Mouse (Mus musculus) embryonic stem cell, embryonic (primary cell): Measurements from ENCODE around the gene Cuedc2.

Source experiments
- CTCF ChIA-PET, 4 experiments: fragments of 300-600 bp in 2 of 4; fragments of 350-600 bp in 2 of 4; sonication (Branson Sonifier 250); formaldehyde crosslinking; loops; one replicate each; lab custom pipeline; 2022; ENCODE audit warnings: inconsistent platforms in 2 of 4; lab: Charles Lee
- POLR2A ChIA-PET, 4 experiments: fragments of 300-600 bp in 2 of 4; fragments of 350-600 bp in 2 of 4; sonication (Branson Sonifier 250); formaldehyde crosslinking; loops; one replicate each; lab custom pipeline; 2022; ENCODE audit warnings: antibody characterized with exemption in 4 of 4, inconsistent platforms in 1 of 4; lab: Charles Lee

The Cuedc2 gene

DNA sequence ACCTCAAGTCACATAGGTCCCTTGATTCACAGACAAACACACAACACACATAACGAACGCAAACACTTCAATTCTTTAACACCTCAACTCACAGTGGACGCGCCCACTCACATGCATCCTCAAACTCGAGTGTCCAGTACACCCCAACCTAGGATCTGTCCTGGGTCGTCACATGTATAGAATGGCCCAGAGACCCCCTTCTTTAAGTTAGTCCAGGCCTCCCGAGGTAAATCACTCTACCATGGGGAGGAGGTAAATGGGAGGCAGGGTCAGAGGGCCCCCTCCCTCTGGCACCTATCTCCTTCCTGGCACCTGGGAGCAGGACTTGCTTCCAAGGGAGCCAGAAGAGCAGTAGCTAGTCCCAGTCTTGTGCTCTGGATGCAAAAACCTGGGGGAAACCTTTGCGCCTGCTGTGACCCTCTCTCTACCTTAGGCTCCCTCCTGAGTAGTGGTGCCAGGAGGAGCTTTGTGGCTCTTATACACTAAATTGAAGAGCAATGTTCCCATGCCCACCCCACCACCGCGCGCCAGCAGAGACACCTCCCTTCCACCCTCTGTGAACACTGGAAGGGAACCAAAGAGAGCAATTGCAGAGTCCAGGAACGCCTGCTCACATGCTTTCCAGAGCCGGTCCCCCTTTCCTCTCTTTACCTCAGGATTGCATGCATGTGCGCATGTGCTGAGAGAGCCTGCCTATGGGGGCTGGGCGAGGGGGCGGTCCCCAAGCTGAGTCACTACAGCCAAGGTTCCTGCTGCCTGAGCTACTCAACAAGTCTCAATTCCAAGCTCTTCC is 19.7 kb downstream of the Cuedc2 start:
- ChIA-PET POLR2A (interaction anchor here (0.5 to 2.9 kb wide), 27 partner anchors 9 to 497 kb away, joined by 3 to 22 read pairs (median 3); partner anchors contain the start of genes Fbxl15 (in 3 of the 4), Cuedc2 (in 2 of the 4), Nfkb2 (in 2 of the 4) and Nolc1 (in 1 of the 4)), CTCF (interaction anchor here (0.6 to 2.9 kb wide), 10 partner anchors 9 to 1301 kb away, joined by 3 to 16 read pairs (median 3); partner anchors contain the start of genes Fbxl15 (in 2 of the 4), Nfkb2 (in 2 of the 4) and Sufu (in 1 of the 4))

DNA sequence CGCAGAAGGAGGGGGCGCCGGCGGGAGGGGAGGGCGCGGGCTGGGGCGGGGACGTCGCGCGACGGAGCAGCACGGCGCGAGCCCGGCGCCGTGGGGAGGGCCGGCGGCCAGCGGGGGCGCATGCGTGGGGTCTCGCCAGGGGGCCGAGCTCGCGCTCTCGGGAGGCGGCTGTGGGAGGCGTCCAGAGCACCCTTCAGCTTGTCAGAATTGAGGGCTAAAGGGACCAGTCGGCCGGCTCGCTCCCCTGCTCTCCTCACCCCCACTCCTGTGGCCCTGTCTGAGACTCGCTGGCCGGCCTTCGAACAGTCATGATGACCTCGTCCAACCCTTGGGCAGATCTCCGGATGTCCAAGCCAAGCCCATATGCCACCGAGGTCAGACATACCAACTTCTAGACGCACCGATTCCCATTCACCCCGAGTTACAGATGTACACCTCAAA is 20.5 kb downstream of the Cuedc2 start:
- CTCF ChIA-PET: interaction anchor here (0.6 to 2.9 kb wide), 7 partner anchors 9 to 1301 kb away, joined by 3 to 16 read pairs (median 3); partner anchors contain the start of genes Fbxl15 (in 1 of the 4) and Nfkb2 (in 1 of the 4)

DNA sequence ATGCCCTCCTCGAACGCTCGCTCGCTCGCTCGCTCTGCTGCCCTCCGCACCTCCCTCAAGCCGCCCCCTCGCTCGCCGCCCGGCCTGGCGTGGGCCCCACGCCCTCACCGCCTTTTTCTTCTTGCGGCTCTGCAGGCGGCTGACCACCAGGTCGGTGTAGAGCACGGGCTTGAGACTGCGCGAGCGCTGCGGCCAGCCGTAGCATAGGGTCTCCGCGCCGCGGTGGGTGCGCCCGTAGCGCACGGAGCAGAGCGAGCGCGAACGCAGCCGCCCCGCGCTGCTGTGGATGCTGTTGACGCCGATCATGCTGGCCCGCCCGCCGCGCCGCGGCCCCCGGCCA is 21.0 kb downstream of the Cuedc2 start:
- ChIA-PET CTCF (interaction anchor here (0.6 to 2.9 kb wide), 6 partner anchors 8 to 30 kb away, joined by 3 to 16 read pairs (median 4); partner anchors contain the start of gene Nfkb2 (in 2 of the 4)), POLR2A (interaction anchor here in 3 of 4 experiments (0.6 to 3.8 kb wide), 7 partner anchors 8 to 177 kb away, joined by 3 to 22 read pairs (median 5); partner anchors contain the start of genes Fbxl15 (in 2 of the 3) and Nfkb2 (in 1 of the 3))

More for the DNA sequence above, 20.5 kb downstream of the Cuedc2 start:
- POLR2A ChIA-PET: interaction anchor here in 3 of 4 experiments (0.6 to 2.9 kb wide), 12 partner anchors 8 to 496 kb away, joined by 3 to 22 read pairs (median 4); partner anchors contain the start of genes Cuedc2 (in 2 of the 3) and Fbxl15 (in 2 of the 3)

DNA sequence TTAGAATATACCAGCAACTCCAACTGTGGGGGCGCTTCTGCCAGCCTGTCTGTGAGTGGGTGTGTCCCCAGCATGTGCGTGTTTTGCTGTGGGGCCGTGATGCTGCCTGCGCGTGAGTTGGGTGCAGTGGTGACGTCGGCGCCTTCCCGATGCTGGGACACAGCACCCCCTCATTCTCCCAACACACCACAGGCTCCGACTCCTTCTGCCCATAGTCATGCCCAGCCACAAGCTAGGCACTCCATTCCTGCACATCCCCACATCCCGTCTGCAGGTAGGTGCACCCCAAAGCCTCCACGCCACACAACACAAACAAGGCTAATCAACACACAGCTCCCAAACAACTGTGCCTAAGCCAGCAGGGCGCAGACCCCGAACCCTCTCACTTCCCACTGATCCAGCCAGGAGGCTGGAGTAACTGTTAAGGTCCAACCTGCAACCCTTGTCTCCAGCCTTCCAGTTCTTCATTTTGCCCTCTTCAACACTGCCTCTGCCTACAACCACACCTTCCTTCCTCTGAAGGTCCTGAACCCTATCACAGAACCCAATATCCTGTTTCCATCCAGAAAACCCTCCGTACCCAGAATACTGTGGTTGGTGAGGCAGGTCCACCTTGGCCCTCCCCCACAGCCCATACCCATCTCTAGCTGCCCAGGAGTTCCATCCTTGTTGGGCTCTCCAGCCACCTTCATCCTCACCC is 21.5 kb downstream of the Cuedc2 start:
- CTCF ChIA-PET: interaction anchor here in 3 of 4 experiments (0.5 to 1.6 kb wide), 5 partner anchors 8 to 1054 kb away, joined by 3 to 4 read pairs (median 3); partner anchors contain the start of gene Nfkb2 (in 1 of the 3)
- POLR2A ChIA-PET: interaction anchor here in 2 of 4 experiments (1.1 to 3.8 kb wide), 6 partner anchors 11 to 44 kb away, joined by 3 to 16 read pairs (median 6); partner anchors contain the start of genes Fbxl15 (in 2 of the 2) and Nfkb2 (in 1 of the 2)

DNA sequence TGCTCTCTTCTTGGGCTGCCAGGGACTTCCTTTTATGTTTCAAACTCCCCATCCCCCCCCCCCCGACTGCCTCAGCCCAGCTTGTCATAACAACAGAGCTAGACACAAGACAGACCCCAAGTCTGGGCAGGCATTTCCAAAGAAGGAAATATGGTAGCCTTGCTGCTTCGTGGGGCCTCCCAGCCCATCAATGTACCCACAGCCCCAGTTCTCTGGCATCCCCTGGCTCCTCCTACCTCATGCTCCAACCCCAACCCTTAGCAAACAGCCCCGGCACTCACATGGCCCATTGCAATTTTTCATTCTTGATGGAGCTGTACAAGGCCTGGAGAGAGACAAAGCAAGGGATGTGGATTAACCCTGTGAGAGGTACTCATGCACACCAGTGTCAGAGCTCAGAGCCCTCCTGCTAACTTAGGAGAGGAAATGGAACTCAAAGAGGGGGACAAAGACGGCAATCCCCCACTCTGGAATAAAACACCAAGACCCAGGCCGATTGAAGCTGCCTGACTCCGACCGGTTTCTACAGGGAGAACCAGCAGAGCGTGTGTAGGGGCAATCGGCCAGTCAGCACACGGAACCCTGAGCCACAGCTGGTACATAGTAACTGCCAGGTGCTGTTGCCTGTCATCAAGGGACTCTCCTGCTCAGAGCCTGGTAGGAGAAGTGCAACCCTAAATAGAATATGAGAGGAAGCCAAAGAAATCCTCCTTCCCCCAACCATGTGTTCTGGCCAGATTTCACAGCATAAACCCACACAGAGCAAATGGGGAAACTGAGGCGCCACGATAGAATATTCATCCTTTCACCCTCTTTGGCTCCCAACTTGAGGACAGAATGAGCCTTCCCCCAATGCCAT is 22.5 kb downstream of the Cuedc2 start:
- ChIA-PET CTCF (interaction anchor here in 3 of 4 experiments (0.6 to 1.7 kb wide), 4 partner anchors 12 to 504 kb away, joined by 3 to 8 read pairs (median 3); partner anchors contain the start of gene Nfkb2 (in 2 of the 3)), POLR2A (interaction anchor here in 2 of 4 experiments (0.7 to 3.8 kb wide), 7 partner anchors 10 to 73 kb away, joined by 3 to 16 read pairs (median 7); partner anchors contain the start of genes Fbxl15 (in 2 of the 2) and Nfkb2 (in 2 of the 2))

DNA sequence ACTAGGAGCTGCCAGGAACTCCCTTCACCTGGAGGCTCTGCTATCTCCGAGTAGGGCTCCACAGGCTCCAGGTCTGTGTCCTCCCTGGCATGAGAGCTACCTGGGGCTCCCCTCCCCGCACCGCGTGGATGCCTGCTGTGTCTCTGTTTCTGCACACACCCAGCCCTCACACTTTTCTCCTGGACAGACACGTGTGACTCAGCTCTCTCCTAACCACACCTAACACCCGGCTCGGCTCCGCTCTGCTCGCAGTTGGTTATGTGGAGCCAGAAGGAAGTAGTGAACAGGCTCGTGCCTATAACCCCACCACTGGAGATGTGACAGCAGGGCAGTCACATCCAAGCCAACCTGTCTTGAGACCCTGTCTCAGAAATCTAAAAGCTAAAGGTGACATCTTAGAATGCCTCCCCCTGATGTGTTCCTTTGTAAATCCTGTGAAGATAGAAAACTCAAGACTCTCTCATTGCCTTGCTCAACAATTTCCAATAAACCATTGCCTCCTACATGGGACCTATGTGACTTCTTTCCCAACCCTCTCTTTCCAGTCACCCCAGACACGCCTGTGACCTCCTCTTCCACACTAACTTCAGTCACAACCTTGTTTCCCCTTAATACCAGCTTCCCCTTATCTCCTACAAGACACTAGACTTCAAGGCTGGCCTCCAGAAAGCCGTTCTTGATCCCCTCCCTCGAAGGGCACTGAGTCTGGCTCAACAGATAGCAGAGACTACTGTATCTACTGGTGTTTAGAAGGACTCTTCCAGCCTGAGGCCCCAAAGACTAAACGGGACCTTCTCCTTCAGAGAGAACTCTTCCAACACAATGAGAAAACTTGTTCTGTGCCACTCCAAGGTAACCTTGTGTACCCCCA is 23.4 kb downstream of the Cuedc2 start:
- ChIA-PET POLR2A (interaction anchor here (0.6 to 3.8 kb wide), 13 partner anchors 10 to 195 kb away, joined by 3 to 16 read pairs (median 4); partner anchors contain the start of genes Fbxl15 (in 3 of the 4), Nfkb2 (in 2 of the 4) and Sufu (in 1 of the 4)), CTCF (interaction anchor here (0.6 to 1.9 kb wide), 9 partner anchors 9 to 503 kb away, joined by 3 to 11 read pairs (median 3); partner anchors contain the start of genes Nfkb2 (in 2 of the 4) and Elovl3 (in 1 of the 4))

DNA sequence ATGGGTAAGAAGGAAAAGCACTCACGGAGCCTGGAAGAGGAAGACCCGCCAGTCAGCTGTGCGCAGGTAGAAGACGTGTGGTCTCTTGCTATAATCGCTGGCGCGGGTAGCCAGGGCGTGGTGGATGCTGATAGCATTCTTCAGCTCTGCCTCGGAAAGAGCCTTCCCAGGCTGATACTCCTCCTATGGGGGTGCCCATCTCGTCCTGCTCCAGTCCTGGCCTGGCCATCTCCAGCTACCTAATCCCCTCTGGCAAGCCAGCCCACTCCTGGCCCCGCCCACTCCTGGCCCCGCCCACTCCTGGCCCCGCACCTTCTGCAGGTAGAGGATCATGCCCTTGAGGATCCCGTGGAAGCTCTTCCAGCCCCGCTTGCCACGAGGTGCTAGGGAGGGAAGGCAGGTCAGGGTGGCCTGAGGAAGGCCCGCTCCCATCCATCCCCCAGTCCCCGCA is 24.3 kb downstream of the Cuedc2 start:
- POLR2A ChIA-PET: interaction anchor here in 3 of 4 experiments (0.5 to 3.8 kb wide), 13 partner anchors 9 to 1000 kb away, joined by 3 to 16 read pairs (median 4); partner anchors contain the start of genes Fbxl15 (in 3 of the 3), Nfkb2 (in 2 of the 3) and Sufu (in 2 of the 3)
- CTCF ChIA-PET: interaction anchor here in 2 of 4 experiments (0.6 to 1.9 kb wide), 8 partner anchors 8 to 568 kb away, joined by 3 to 11 read pairs (median 3); partner anchors contain the start of genes Nfkb2 (in 2 of the 2) and Elovl3 (in 1 of the 2)

DNA sequence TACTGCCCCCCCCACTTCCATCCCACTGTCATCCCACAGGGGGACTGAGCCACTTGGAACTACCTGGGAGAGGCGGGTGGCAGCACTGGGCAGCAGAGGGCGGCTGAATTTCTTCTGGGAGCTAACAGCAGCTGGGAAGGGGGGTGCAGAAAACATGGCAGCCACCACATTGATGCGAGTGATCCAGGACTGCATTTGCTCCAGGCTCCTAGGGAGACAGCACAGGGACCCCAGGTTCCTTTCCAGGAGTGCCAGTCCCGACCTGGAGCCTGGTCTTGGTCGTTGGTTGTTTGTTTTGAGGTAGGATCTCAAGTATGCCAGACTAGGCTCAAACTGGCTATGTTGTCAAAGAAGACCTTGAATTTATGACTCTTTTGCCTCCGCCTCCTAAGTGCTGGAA is 24.9 kb downstream of the Cuedc2 start:
- POLR2A ChIA-PET: interaction anchor here in 2 of 4 experiments (0.7 to 3.8 kb wide), 8 partner anchors 8 to 83 kb away, joined by 3 to 16 read pairs (median 9); partner anchors contain the start of genes Fbxl15 (in 2 of the 2), Nfkb2 (in 2 of the 2) and Sufu (in 2 of the 2)
- CTCF ChIA-PET: interaction anchor here in 2 of 4 experiments (0.6 to 1.9 kb wide), 5 partner anchors 7 to 567 kb away, joined by 3 to 11 read pairs (median 3); partner anchors contain the start of gene Nfkb2 (in 1 of the 2)

DNA sequence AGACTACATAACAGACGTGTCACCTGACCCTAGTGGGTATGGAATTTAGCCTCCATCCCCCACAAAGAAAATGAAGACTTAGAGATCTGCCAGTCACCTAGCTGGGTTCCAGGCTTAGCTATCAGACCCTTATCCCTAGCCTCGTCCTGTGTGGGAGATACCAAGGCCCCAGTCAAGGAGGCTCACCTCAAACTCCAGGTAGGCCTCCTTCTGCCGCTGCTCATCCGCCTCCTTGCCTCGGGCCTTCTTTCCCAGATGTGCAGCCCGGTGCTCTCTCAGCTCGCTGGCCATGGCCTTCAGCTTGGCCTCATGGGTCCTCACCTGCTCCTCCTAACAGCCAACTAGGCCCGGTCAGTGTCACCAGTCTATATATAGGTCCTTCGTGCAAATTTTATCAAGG is 25.4 kb downstream of the Cuedc2 start:
- POLR2A ChIA-PET: interaction anchor here in 1 of 4 experiments (1.0 to 2.2 kb wide), 5 partner anchors 9 to 257 kb away, joined by 3 to 14 read pairs (median 4); partner anchors contain the start of genes Fbxl15 and Sufu
- CTCF ChIA-PET: interaction anchor here in 1 of 4 experiments (0.6 to 1.3 kb wide), 2 partner anchors 72 to 177 kb away, joined by 3 read pairs; no protein-coding TSS in a partner anchor

DNA sequence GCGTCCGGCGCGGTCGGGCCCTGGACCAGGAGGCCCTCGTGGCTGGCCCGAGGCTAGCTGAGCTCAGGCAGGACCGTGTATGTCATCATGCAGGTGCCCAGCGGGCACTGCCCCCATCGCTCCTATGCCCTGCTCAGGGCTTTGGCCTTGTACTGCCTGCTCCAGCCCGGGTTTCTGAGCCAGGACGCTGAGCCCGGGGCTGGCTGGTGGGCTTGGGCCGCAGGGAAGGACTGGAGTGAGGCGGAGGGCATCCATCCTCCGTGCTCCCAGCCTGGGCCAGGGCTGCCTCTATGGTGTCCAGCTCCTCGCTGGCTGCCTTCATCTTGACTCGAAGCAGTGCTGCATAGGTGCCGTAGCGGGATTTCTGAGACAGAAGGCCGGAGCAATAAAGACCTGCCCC is 25.9 kb downstream of the Cuedc2 start:
- CTCF ChIA-PET: interaction anchor here in 1 of 4 experiments (1.3 kb wide), 1 partner anchor 176 kb away, joined by 3 read pairs; no protein-coding TSS in a partner anchor
- POLR2A ChIA-PET: interaction anchor here in 1 of 4 experiments (1.0 to 1.6 kb wide), 4 partner anchors 10 to 257 kb away, joined by 3 to 9 read pairs (median 4); partner anchors contain the start of gene Sufu

DNA sequence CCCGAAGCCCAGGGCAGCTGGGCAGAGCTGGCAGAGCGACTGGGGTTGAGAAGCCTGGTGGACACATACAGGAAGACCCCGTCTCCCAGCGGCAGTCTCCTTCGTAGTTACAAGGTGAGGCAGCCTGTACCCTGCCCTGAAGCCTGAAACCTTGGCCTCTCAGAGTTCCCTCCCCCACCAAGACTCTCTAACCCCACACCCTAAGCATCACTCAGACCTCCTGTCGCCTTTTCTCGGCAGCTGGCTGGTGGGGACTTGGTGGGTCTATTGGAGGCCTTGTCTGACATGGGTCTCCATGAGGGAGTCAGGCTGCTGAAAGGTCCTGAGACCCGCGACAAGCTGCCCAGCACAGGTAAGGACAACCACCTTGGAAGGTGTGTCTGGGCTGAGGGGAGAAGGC is 27.2 kb downstream of the Cuedc2 start:
- CTCF ChIA-PET: no interaction called here
- POLR2A ChIA-PET: interaction anchor here in 1 of 4 experiments (0.6 kb wide), 1 partner anchor 492 kb away, joined by 3 read pairs; no protein-coding TSS in a partner anchor

DNA sequence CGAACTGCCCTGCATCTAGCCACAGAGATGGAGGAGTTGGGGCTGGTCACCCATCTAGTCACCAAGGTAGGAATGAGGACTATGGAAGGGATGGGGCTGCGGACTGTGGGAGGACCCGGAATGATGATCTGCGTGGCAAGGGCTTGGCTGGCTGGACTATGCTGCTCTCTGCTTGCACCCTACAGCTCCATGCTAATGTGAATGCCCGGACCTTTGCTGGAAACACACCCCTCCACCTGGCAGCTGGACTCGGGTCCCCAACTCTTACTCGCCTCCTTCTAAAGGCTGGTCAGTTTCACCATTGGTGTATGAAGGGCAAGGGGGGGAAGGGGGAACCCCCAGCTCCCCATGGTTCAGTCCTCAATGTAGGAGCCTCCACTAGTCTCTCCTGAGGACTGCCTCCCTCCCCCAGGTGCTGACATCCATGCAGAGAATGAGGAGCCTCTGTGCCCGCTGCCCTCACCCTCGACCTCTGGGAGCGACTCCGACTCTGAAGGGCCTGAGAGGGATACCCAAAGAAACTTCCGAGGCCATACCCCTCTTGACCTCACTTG is 28.1 kb downstream of the Cuedc2 start:
- ChIA-PET CTCF (interaction anchor here (0.5 to 2.6 kb wide), 15 partner anchors 8 to 645 kb away, joined by 3 to 19 read pairs (median 4); partner anchors contain the start of genes Fbxl15 (in 2 of the 4) and Pitx3 (in 1 of the 4)), POLR2A (interaction anchor here in 1 of 4 experiments (0.5 to 1.5 kb wide), 3 partner anchors 8 to 191 kb away, joined by 3 to 6 read pairs (median 5); no protein-coding TSS in a partner anchor)

DNA sequence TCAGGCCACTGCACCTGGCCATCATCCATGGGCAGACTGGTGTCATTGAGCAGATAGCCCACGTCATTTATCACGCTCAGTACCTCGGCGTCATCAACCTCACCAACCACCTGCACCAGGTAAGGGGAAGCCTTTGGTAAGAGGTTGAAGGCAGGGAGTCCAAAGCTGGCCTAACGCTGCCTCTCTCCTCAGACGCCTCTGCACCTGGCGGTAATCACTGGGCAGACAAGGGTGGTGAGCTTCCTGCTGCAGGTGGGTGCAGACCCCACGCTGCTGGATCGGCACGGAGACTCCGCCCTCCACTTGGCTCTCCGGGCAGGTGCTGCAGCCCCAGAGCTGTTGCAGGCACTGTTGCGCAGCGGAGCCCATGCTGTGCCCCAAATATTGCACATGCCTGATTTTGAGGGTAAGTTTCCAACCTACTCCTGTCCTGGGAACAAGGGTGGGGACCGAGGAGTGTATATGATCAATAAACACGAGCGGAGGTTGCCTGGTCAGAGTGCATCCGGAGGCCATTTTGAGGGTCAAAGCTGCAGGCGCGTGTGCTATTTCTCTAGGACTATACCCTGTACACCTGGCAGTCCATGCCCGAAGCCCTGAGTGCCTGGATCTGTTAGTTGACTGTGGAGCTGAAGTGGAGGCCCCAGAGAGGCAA is 28.7 kb downstream of the Cuedc2 start:
- POLR2A ChIA-PET: interaction anchor here in 3 of 4 experiments (0.5 to 1.6 kb wide), 10 partner anchors 8 to 321 kb away, joined by 3 to 6 read pairs (median 3); partner anchors contain the start of genes Pitx3 (in 1 of the 3) and Sufu (in 1 of the 3)
- CTCF ChIA-PET: interaction anchor here (0.5 to 2.6 kb wide), 30 partner anchors 8 to 504 kb away, joined by 3 to 19 read pairs (median 4); partner anchors contain the start of genes Fbxl15 (in 3 of the 4) and Pitx3 (in 1 of the 4)
